Mouse (Mus musculus) liver, embryonic 14 days (tissue): ENCODE data around the gene 4930524J08Rik. TPM values are rescaled to one million over a fixed set of nuclear protein-coding genes. Genes with fewer than 3 reads are reported as not detected.

Experiments used
- polyA plus RNA-seq: library from polyadenylated mRNA; depleted of rRNA; stranded (reverse); fragments of >200 nt; gene quantifications from 2 replicates; pipeline ENCODE4 v1.2.3, GENCODE M21; 2012; rRNA removed

4930524J08Rik gene
- polyA plus RNA-seq: 1.4 and 1.6 TPM in 2 replicates

GRCm38 (mm10) chr5:99978699-99979442 lies at the start of gene 4930524J08Rik, which contains the start of gene Hnrnpd:
4930524J08Rik (plus strand) TSS chr5:99979061.
Hnrnpd (minus strand) TSS chr5:99978938.

Other genes with a start within 250 kb of the 4930524J08Rik start
- 2.4 and 3.2 TPM in 2 replicates for gene Rasgef1b, start 250.0 kb upstream of the 4930524J08Rik start, polyA plus RNA-seq
- gene Vamp9, start 72.8 kb upstream of the 4930524J08Rik start, polyA plus RNA-seq: not detected in 2 replicates
- gene Hnrnpd, start 123 bp upstream of the 4930524J08Rik start, polyA plus RNA-seq: 182 and 183 TPM in 2 replicates
- gene Hnrnpdl, start 60.6 kb downstream of the 4930524J08Rik start, polyA plus RNA-seq: 133 and 136 TPM in 2 replicates
- gene Enoph1, start 60.9 kb downstream of the 4930524J08Rik start, polyA plus RNA-seq: 12.1 and 14.9 TPM in 2 replicates
- gene Tmem150c, start 180.7 kb downstream of the 4930524J08Rik start, polyA plus RNA-seq: 0.27 and 0.51 TPM in 2 replicates